Mouse (Mus musculus): Measurements from ENCODE around the gene Dcaf8. TPM values are rescaled to one million over a fixed set of nuclear protein-coding genes. Genes with fewer than 3 reads are reported as not detected.

Gene Dcaf8
- 109 TPM in 2 replicates for polyA plus RNA-seq (2012; rRNA removed)

GRCm38 (mm10) chr1:172147835-172148278, at the start of gene Dcaf8:
Gene Dcaf8 (plus strand): TSS chr1:172148084.

GRCm38 (mm10) chr1:172126376-172127347, 21.2 kb upstream of the Dcaf8 start, which contains the start of gene Pex19:
Gene Pex19 (plus strand): TSS chr1:172126755.

GRCm38 (mm10) chr1:172206141-172206917, 58.4 kb downstream of the Dcaf8 start, which contains the start of gene Pea15a:
Gene Pea15a (minus strand): TSS chr1:172206804.

GRCm38 (mm10) chr1:172219451-172220406, 71.8 kb downstream of the Dcaf8 start, which contains the start of gene Casq1:
Gene Casq1 (minus strand): TSS chr1:172219868.

Other genes starting within 250 kb of the Dcaf8 start
- gene Slamf6, start 230.6 kb upstream of the Dcaf8 start, polyA plus RNA-seq (2012; rRNA removed), result 0.11 and 0.12 TPM in 2 replicates
- 68.5 and 70.9 TPM in 2 replicates for gene Vangl2, start 119.6 kb upstream of the Dcaf8 start, polyA plus RNA-seq (2012; rRNA removed)
- gene Nhlh1, start 90.5 kb upstream of the Dcaf8 start, polyA plus RNA-seq (2012; rRNA removed), result 27.7 and 34.4 TPM in 2 replicates
- 114 and 141 TPM in 2 replicates for gene Copa, start 65.6 kb upstream of the Dcaf8 start, polyA plus RNA-seq (2012; rRNA removed)
- 101 and 120 TPM in 2 replicates for gene Ncstn, start 65.3 kb upstream of the Dcaf8 start, polyA plus RNA-seq (2012; rRNA removed)
- gene Pex19, start 21.3 kb upstream of the Dcaf8 start, polyA plus RNA-seq (2012; rRNA removed), result 101 and 117 TPM in 2 replicates
- 189 and 197 TPM in 2 replicates for gene Pea15a, start 58.7 kb downstream of the Dcaf8 start, polyA plus RNA-seq (2012; rRNA removed)
- gene Casq1, start 71.8 kb downstream of the Dcaf8 start, polyA plus RNA-seq (2012; rRNA removed), result 7.0 and 8.0 TPM in 2 replicates
- gene Atp1a4, start 110.3 kb downstream of the Dcaf8 start, polyA plus RNA-seq (2012; rRNA removed), result 0.04 TPM in 2 replicates
- gene Igsf8, start 113.6 kb downstream of the Dcaf8 start, polyA plus RNA-seq (2012; rRNA removed), result 84.0 and 115 TPM in 2 replicates
- gene Atp1a2, start 150.0 kb downstream of the Dcaf8 start, polyA plus RNA-seq (2012; rRNA removed), result 11.4 and 13.3 TPM in 2 replicates
- 1.3 and 2.1 TPM in 2 replicates for gene Kcnj9, start 181.2 kb downstream of the Dcaf8 start, polyA plus RNA-seq (2012; rRNA removed)
- gene Kcnj10, start 193.1 kb downstream of the Dcaf8 start, polyA plus RNA-seq (2012; rRNA removed), result 1.2 TPM in 2 replicates
- 10.0 and 17.0 TPM in 2 replicates for gene Pigm, start 228.5 kb downstream of the Dcaf8 start, polyA plus RNA-seq (2012; rRNA removed)